Mouse (Mus musculus): ENCODE data around the gene Dcdc2a.

- no peak for TF ChIP-seq POLR2A (IDR thresholded peaks at IDR 0.05; ENCODE audit: low read depth, low read length)
- TF ChIP-seq CTCF (IDR thresholded peaks at IDR 0.05; ENCODE audit: extremely low read depth, insufficient read depth, insufficient read length, insufficient replicate concordance), result no peak
These were observed 130.9 kb downstream of the Dcdc2a start for GRCm38 (mm10) chr13:25186436-25187325.

All from spleen, adult 2 months (tissue).